Mouse (Mus musculus): ENCODE results near the gene Mrtfa. TPM values are rescaled to one million over a fixed set of nuclear protein-coding genes. Genes with fewer than 3 reads are reported as not detected.

Mrtfa gene
- polyA plus RNA-seq, 1 experiment from 2014 or later: 18.0 TPM

DNA sequence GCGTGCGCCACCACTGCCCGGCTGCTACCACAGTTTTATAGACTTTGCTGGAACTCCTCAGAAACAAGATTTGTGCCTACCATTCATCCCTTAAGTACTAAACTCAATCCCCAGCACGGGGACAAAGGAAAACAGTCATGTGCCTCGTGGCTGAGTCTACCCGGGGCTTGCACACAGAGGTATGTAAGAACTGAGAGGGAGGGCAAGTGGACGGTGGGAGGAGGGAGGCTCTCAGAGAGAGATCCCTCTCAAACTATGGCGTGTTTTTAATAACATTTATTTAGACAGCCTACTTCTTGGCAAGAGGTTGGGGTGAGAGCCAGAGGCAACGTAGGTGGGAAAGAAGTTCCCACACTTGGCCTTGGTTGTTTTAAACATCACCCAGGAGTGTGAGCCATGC is 98.8 kb downstream of the Mrtfa start:
- no peak overlapping the region for H3K9ac ChIP-seq
- 56% methylated on average over 9 of the region's 9 CpGs for WGBS
- no peak overlapping the region for H3K27ac ChIP-seq
- no peaks in the 10 kb centered on the region for H3K27me3 ChIP-seq (replicated peaks)
- no peaks in the 10 kb centered on the region for H3K36me3 ChIP-seq
- no peak overlapping the region for H3K4me2 ChIP-seq (replicated peaks)
- H3K4me3 ChIP-seq (replicated peaks): no peak overlapping the region
- no peak for ATAC-seq
- H3K4me1 ChIP-seq (replicated peaks): 0 out of 2 replicates have a peak, but pooled peaks cover 6% of the 10 kb centered on the region
- H3K9me3 ChIP-seq: no peaks in the 10 kb centered on the region

GRCm38 (mm10) chr15:81087529-81087928 is 103.0 kb downstream of the Mrtfa start:
- 0 out of 2 replicates have a peak overlapping the region, but pooled peaks have one; percentile 57 for H3K27ac ChIP-seq
- H3K27me3 ChIP-seq (replicated peaks): no peaks in the 10 kb centered on the region
- H3K9ac ChIP-seq: no peak overlapping the region
- H3K9me3 ChIP-seq: no peaks in the 10 kb centered on the region
- H3K4me3 ChIP-seq (replicated peaks): no peak overlapping the region
- no peak for ATAC-seq
- no peaks in the 10 kb centered on the region for H3K36me3 ChIP-seq
- peaks cover 19% of the 10 kb centered on the region; the same call in 1 of the 2 replicates for H3K4me1 ChIP-seq (replicated peaks)
- H3K4me2 ChIP-seq (replicated peaks): no peak overlapping the region
- 52% methylated on average over 7 of the region's 7 CpGs for whole genome bisulfite sequencing

GRCm38 (mm10) chr15:81086644-81087480 is 103.7 kb downstream of the Mrtfa start:
- 75% methylated on average over 8 of the region's 8 CpGs for WGBS
- Histone ChIP-seq H3K36me3 (no peaks in the 10 kb centered on the region), H3K27ac (peak overlapping the region; percentile 14; the same call in 1 of the 2 replicates), H3K27me3 (replicated peaks) (no peaks in the 10 kb centered on the region), H3K9me3 (no peaks in the 10 kb centered on the region), H3K4me2 (replicated peaks) (no peak overlapping the region), H3K4me1 (replicated peaks) (peaks cover 19% of the 10 kb centered on the region; the same call in 1 of the 2 replicates), H3K9ac (no peak overlapping the region), H3K4me3 (replicated peaks) (no peak overlapping the region)
- ATAC-seq: 0 out of 2 replicates have a peak, but pooled peaks have one; percentile 28

DNA sequence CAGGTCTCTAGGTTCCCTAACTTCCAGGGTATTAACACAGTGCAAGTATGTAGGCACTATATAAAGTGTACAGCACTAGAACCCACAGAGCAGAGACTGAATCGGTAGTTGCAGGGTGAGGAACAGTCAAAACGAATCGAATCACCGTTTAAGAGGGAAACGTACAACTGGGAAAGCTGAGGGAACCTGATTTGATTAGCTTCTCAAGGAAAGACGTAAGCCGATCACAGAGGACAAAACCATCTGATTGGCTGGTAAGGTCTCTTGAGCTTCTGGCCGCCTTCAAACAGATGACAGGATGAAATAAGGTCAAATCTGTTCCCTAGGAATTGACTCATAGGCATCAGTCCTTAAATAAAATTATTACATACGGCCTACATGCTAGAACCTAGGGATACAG is 106.7 kb downstream of the Mrtfa start:
- no peak overlapping the region; the same call in 1 of the 2 replicates for H3K4me2 ChIP-seq (replicated peaks)
- H3K9ac ChIP-seq: no peak overlapping the region
- 71% methylated on average over 9 of the region's 9 CpGs for WGBS

GRCm38 (mm10) chr15:81083281-81083680 is 107.3 kb downstream of the Mrtfa start:
- Histone ChIP-seq H3K9me3 (no peaks in the 10 kb centered on the region), H3K27me3 (replicated peaks) (no peaks in the 10 kb centered on the region), H3K4me1 (replicated peaks) (peaks cover 18% of the 10 kb centered on the region), H3K9ac (no peak overlapping the region), H3K4me3 (replicated peaks) (no peak overlapping the region), H3K4me2 (replicated peaks) (no peak overlapping the region; the same call in 1 of the 2 replicates), H3K27ac (0 out of 2 replicates have a peak overlapping the region, but pooled peaks have one; percentile 20), H3K36me3 (no peaks in the 10 kb centered on the region)
- WGBS: 43% methylated on average over 4 of the region's 4 CpGs
- no peak for ATAC-seq

More for the DNA sequence above, 106.7 kb downstream of the Mrtfa start:
- no peak for ATAC-seq
- no peaks in the 10 kb centered on the region for H3K27me3 ChIP-seq (replicated peaks)
- no peaks in the 10 kb centered on the region for H3K9me3 ChIP-seq
- peaks cover 18% of the 10 kb centered on the region for H3K4me1 ChIP-seq (replicated peaks)
- H3K36me3 ChIP-seq: no peaks in the 10 kb centered on the region
- H3K4me3 ChIP-seq (replicated peaks): no peak overlapping the region
- H3K27ac ChIP-seq: 0 out of 2 replicates have a peak overlapping the region, but pooled peaks have one; percentile 20

- ATAC-seq: no peak
- no peak overlapping the region for H3K4me3 ChIP-seq (replicated peaks)
- no peaks in the 10 kb centered on the region for H3K27me3 ChIP-seq (replicated peaks)
- no peaks in the 10 kb centered on the region for H3K36me3 ChIP-seq
- H3K9ac ChIP-seq: no peak overlapping the region
- H3K4me1 ChIP-seq (replicated peaks): peaks cover 10% of the 10 kb centered on the region
- H3K9me3 ChIP-seq: no peaks in the 10 kb centered on the region
- no peak overlapping the region for H3K27ac ChIP-seq
- WGBS: 33% methylated on average over 4 of the region's 4 CpGs
- H3K4me2 ChIP-seq (replicated peaks): no peak overlapping the region
These were observed 109.3 kb downstream of the Mrtfa start for GRCm38 (mm10) chr15:81081216-81081615.

DNA sequence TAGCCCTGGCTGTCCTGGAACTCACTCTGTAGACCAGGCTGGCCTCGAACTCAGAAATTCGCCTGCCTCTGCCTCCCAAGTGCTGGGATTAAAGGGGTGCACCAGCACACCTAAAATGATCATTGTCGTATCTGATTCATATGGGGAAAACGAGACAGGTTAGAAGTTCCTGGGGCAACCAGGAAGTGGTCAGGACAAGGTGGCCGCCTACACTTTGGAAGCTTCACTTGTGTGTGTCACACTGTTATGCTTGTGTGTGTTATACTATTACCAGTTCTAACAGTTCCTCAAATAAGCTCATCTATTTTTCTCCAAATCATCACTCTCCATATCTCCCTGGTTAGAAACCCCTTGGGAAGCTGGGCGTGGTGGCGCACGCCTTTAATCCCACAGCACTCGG is 110.2 kb downstream of the Mrtfa start:
- ATAC-seq: no peak
- H3K4me3 ChIP-seq (replicated peaks): no peak overlapping the region
- H3K27ac ChIP-seq: no peak overlapping the region
- H3K4me1 ChIP-seq (replicated peaks): peaks cover 8% of the 10 kb centered on the region; the same call in 1 of the 2 replicates
- no peaks in the 10 kb centered on the region for H3K9me3 ChIP-seq
- no peaks in the 10 kb centered on the region for H3K27me3 ChIP-seq (replicated peaks)
- no peaks in the 10 kb centered on the region for H3K36me3 ChIP-seq
- H3K9ac ChIP-seq: no peak overlapping the region
- WGBS: 89% methylated on average over 9 of the region's 9 CpGs
- H3K4me2 ChIP-seq (replicated peaks): no peak overlapping the region

DNA sequence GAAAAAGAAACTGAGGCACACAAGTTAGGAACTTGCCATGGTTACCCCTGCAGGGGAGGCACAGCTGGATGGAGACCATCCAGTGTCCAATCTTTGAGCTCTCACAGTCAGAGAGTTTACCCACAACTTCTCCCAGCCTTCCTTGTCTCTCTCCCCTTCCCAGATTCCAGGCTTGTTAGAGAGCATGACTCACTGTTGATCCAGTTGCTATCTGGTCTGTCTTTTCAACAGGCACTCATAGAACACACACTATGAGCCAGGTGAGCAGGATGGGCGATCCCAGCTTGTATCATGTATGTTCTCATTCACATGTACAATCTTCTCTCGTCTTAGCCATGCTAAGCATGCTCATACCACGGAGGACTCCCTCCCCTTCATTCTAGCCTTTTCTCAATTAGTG is 111.3 kb downstream of the Mrtfa start:
- no peak overlapping the region for H3K27ac ChIP-seq
- no peak for ATAC-seq
- no peaks in the 10 kb centered on the region for H3K36me3 ChIP-seq
- 96% methylated on average over 3 of the region's 3 CpGs for WGBS
- H3K4me2 ChIP-seq (replicated peaks): no peak overlapping the region
- H3K27me3 ChIP-seq (replicated peaks): no peaks in the 10 kb centered on the region
- H3K9ac ChIP-seq: no peak overlapping the region
- peaks cover 8% of the 10 kb centered on the region; the same call in 1 of the 2 replicates for H3K4me1 ChIP-seq (replicated peaks)
- no peaks in the 10 kb centered on the region for H3K9me3 ChIP-seq
- no peak overlapping the region for H3K4me3 ChIP-seq (replicated peaks)

DNA sequence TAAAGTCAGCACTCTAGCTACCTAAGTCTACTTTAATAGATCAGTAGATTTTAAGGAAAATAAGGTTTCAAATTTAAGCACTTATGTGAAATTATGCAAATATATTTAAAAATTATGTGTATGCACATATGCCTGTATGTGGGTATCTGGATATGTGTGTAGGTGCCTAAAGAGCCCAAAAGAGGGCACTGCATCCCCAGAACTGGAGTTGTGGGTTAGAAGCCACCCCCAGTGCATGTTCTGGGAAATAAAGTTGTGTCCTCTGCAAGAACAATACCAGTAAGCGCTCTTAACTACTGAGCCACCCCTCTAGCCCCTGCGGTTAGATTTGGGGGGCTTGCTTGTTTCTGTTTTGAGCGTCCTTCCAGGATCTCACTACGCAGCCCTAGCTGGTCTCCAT is 113.0 kb downstream of the Mrtfa start:
- no peak overlapping the region for H3K27ac ChIP-seq
- 94% methylated on average over 4 of the region's 4 CpGs for WGBS
- H3K4me3 ChIP-seq (replicated peaks): no peak overlapping the region
- H3K9me3 ChIP-seq: no peaks in the 10 kb centered on the region
- H3K4me1 ChIP-seq (replicated peaks): peaks cover 2% of the 10 kb centered on the region; the same call in 1 of the 2 replicates
- no peaks in the 10 kb centered on the region for H3K27me3 ChIP-seq (replicated peaks)
- no peak overlapping the region for H3K9ac ChIP-seq
- no peak overlapping the region for H3K4me2 ChIP-seq (replicated peaks)
- no peaks in the 10 kb centered on the region for H3K36me3 ChIP-seq
- ATAC-seq: no peak

DNA sequence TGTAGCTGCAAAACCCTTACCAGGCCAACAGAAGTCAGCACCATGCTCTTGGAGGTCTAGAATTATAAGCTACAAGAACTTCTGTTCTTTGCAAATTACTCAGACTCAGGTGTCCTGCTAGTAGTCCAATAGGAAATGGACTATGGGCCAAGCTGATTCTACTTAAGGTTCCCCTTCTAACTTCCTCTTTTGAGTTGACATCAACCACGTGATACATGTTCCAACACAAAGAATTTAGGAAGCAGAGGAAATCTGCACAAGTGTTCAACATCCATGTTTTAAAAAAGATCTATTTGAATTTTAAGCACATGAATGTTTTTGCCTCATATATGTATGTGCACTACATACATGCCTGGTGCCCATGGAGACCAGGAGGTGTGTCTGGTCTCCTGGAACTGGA is 116.0 kb downstream of the Mrtfa start:
- H3K27ac ChIP-seq: no peak overlapping the region
- H3K9me3 ChIP-seq: no peaks in the 10 kb centered on the region
- H3K4me1 ChIP-seq (replicated peaks): no peaks in the 10 kb centered on the region
- no peak overlapping the region for H3K4me3 ChIP-seq (replicated peaks)
- no peaks in the 10 kb centered on the region for H3K27me3 ChIP-seq (replicated peaks)
- H3K9ac ChIP-seq: no peak overlapping the region
- WGBS: 81% methylated on average over 1 of the region's 1 CpGs
- no peaks in the 10 kb centered on the region for H3K36me3 ChIP-seq
- no peak for ATAC-seq
- H3K4me2 ChIP-seq (replicated peaks): no peak overlapping the region

- Histone ChIP-seq H3K27ac (no peak overlapping the region), H3K36me3 (no peaks in the 10 kb centered on the region), H3K9me3 (no peaks in the 10 kb centered on the region), H3K27me3 (replicated peaks) (no peaks in the 10 kb centered on the region), H3K4me3 (replicated peaks) (no peak overlapping the region), H3K9ac (no peak overlapping the region), H3K4me1 (replicated peaks) (no peaks in the 10 kb centered on the region), H3K4me2 (replicated peaks) (no peak overlapping the region)
- no peak for ATAC-seq
- 37% methylated on average over 2 of the region's 2 CpGs for WGBS
These were observed 116.8 kb downstream of the Mrtfa start for GRCm38 (mm10) chr15:81073751-81074150.

DNA sequence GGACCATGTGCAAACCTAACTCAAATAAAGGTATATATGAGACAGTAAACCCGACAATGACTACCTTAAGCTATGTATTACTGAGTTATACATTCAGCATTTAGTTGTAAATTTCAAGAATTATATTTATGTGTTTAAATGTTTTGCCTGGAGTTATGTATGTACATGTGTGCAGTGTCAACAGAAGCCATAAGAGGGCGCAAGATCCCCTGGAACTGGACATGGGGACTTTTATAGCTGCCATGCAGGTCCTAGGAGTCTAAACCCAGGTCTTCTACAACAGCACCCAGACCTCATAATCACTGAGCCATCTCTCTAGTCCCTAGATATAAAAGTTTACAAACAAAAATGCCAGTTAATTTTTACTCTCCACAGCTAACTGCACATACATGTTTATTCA is 117.8 kb downstream of the Mrtfa start:
- Histone ChIP-seq H3K4me3 (replicated peaks) (no peak overlapping the region), H3K9me3 (no peaks in the 10 kb centered on the region), H3K4me2 (replicated peaks) (no peak overlapping the region), H3K4me1 (replicated peaks) (no peaks in the 10 kb centered on the region), H3K27me3 (replicated peaks) (no peaks in the 10 kb centered on the region), H3K36me3 (no peaks in the 10 kb centered on the region), H3K9ac (no peak overlapping the region), H3K27ac (no peak overlapping the region)
- 81% methylated on average over 2 of the region's 2 CpGs for WGBS
- no peak for ATAC-seq

GRCm38 (mm10) chr15:81070470-81070869 is 120.1 kb downstream of the Mrtfa start:
- H3K4me3 ChIP-seq (replicated peaks): no peak overlapping the region
- H3K9me3 ChIP-seq: no peaks in the 10 kb centered on the region
- H3K4me2 ChIP-seq (replicated peaks): no peak overlapping the region
- H3K36me3 ChIP-seq: no peaks in the 10 kb centered on the region
- ATAC-seq: no peak
- no peak overlapping the region for H3K9ac ChIP-seq
- H3K27me3 ChIP-seq (replicated peaks): no peaks in the 10 kb centered on the region
- no peaks in the 10 kb centered on the region for H3K4me1 ChIP-seq (replicated peaks)
- H3K27ac ChIP-seq: no peak overlapping the region
- WGBS: 63% methylated on average over 1 of the region's 1 CpGs

Data from intestine, embryonic 15.5 days (tissue).